Mouse (Mus musculus) T-helper 2 cell (primary cell): Measurements from ENCODE around the gene Creld1.

Experiments
- in situ Hi-C: fragments of 300-600 bp; cut with MboI, MseI; formaldehyde crosslinking; loops from one replicate; pipeline ENCODE4 v1.15.1; 2025; ENCODE audit warnings: high pct_unique_total_duplicates

Creld1 gene

GRCm38 (mm10) chr6:113469432-113469831 lies 13.7 kb upstream of the Creld1 start:
- in situ Hi-C loops = no loop called here

- in situ Hi-C loops = no loop called here
These were observed 11.7 kb upstream of the Creld1 start, which contains the start of gene Il17rc for GRCm38 (mm10) chr6:113471297-113471936. Gene Il17rc, plus strand, starts transcription at chr6:113471427.

- in situ Hi-C loops = no loop called here
These were observed 11.0 kb upstream of the Creld1 start for GRCm38 (mm10) chr6:113472061-113472460.

- in situ Hi-C loops = no loop called here
These were observed 9.9 kb upstream of the Creld1 start for GRCm38 (mm10) chr6:113473246-113473645.

DNA sequence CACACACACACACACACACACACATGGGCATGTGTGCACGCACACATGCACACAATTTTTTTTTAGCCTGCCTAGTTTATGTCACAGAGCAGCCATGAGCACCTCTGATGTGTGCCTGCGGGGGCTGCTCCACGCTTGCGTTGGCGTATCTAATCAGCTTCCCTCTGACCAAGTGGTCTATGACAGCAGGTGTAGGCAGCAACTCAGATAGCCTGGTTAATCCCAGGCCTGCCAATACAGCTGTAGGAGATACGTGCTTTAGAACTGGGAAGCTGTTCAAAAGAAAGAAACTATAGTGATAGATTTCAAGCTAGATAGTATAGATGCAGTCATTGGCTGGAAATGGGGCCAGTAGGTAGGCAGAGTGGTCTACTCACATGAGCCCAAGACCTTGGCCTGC lies 9.4 kb upstream of the Creld1 start:
- in situ Hi-C loops = no loop called here

DNA sequence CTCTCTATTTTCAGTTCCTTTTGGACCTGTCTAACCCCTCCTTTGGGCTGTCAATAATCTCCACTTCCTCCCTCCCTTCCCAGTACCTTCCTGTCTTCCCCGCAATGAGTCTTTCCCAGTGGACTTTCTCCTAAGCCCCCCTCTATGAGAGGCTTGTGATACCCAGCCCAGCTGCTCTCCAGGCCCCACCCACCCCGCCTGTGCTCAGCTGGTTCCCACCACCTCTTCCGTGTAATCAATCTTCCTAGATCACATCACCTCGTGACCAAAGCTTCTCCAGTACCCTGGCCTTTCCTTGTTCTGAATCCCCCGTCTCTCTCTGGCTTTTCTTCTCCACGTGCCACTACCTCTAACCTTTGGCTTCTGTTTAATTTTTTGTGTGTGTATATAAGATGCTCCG lies 5.7 kb upstream of the Creld1 start:
- in situ Hi-C loops = no loop called here

DNA sequence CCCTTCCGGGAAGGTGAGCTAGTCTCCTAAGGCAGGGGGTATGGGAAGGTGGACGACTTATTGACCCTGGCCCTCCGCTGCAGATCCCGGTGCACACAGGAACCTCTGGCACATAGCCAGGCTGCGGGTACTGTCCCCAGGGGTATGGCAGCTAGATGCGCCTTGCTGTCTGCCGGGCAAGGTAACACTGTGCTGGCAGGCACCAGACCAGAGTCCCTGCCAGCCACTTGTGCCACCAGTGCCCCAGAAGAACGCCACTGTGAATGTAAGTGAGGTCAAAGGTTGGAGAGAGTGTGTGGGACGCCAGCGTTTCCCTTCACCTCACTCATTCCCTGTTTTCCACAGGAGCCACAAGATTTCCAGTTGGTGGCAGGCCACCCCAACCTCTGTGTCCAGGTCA lies 4.2 kb upstream of the Creld1 start:
- in situ Hi-C loops = no loop called here

GRCm38 (mm10) chr6:113480555-113481373 lies 2.3 kb upstream of the Creld1 start:
- in situ Hi-C loops = no loop called here

DNA sequence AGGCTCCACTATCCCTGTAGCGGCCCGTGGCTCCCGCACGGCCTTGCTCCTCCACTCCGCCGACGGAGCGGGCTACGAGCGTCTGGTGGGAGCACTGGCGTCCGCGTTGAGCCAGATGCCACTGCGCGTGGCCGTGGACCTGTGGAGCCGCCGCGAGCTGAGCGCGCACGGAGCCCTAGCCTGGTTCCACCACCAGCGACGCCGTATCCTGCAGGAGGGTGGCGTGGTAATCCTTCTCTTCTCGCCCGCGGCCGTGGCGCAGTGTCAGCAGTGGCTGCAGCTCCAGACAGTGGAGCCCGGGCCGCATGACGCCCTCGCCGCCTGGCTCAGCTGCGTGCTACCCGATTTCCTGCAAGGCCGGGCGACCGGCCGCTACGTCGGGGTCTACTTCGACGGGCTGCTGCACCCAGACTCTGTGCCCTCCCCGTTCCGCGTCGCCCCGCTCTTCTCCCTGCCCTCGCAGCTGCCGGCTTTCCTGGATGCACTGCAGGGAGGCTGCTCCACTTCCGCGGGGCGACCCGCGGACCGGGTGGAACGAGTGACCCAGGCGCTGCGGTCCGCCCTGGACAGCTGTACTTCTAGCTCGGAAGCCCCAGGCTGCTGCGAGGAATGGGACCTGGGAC lies 509 bp upstream of the Creld1 start:
- in situ Hi-C loops = no loop called here

DNA sequence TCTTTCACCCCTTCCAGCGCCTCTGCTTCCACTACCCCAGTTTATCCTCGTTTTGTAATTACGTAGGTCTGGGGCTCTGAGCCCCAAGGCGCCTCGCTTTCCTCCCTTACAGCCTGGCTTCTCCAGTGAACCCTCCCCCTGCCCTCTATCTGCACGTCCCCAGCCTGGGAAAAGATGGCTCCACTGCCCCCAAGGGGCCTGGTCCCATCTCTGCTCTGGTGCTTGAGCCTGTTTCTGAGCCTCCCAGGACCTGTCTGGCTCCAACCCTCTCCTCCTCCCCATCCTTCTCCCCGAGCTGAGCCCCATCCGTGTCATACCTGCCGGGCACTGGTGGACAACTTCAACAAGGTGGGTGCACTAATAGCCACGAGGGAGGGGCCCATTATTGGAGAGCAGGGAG lies 632 bp downstream of the Creld1 start:
- in situ Hi-C loops = no loop called here

- in situ Hi-C loops = no loop called here
These were observed 4.1 kb downstream of the Creld1 start for GRCm38 (mm10) chr6:113487125-113487576.

GRCm38 (mm10) chr6:113489410-113489809 lies 6.3 kb downstream of the Creld1 start:
- in situ Hi-C loops = no loop called here

DNA sequence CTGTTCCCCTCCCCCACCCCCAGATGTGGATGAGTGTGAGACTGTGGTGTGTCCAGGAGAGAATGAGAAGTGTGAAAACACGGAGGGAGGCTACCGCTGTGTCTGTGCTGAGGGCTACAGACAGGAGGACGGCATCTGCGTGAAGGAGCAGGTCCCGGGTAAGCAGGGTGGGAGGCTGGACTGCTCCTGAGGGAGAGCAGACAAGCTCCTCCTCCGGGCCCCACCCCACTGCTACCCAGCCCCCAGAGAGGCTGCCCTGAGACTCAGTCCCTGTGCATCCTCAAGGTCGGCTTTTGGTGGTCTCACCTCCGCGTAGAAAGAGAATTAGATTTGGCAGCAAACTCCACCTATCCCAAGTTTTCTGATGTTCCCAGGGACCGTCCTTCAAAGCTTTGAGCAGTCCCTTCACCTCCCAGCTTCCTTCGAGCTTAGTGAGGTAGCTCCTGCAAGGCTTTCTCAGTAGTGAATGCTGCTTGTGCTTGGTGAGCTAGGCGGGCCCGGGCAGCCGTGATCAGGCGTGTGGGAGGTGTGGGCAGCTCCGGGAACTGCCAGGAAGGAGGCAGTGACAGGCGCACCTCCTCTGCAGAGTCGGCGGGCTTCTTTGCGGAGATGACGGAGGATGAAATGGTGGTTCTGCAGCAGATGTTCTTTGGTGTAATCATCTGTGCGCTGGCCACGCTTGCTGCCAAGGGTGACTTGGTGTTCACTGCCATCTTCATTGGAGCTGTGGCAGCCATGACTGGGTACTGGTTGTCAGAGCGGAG lies 9.2 kb downstream of the Creld1 start:
- in situ Hi-C loops = no loop called here

DNA sequence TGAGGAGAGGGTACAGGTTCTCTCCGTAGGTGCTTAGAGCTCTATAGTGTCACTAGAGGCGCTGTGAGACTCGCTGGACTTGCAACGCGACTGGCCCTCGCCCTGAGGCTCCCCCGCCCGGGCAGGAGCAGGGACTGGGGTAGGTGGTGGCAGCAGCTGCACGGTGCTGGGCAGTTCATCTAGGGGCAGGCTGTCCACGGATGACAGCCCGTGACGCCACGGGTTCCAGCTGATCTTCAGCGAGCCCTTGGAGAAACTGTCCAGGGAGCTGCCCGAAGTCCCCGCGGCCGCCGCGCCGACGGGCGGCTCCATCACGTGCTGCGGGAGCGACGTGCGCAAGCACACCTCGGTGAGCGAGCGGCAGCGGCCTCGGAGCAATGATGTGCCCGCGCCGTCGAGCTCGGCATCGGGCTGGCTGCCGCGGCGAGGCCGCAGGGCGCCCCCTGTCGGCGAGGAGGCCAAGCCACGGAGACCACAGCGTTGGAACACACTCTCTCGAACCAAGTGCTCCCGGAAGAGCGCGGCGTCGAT lies 11.2 kb downstream of the Creld1 start:
- in situ Hi-C loops = no loop called here

DNA sequence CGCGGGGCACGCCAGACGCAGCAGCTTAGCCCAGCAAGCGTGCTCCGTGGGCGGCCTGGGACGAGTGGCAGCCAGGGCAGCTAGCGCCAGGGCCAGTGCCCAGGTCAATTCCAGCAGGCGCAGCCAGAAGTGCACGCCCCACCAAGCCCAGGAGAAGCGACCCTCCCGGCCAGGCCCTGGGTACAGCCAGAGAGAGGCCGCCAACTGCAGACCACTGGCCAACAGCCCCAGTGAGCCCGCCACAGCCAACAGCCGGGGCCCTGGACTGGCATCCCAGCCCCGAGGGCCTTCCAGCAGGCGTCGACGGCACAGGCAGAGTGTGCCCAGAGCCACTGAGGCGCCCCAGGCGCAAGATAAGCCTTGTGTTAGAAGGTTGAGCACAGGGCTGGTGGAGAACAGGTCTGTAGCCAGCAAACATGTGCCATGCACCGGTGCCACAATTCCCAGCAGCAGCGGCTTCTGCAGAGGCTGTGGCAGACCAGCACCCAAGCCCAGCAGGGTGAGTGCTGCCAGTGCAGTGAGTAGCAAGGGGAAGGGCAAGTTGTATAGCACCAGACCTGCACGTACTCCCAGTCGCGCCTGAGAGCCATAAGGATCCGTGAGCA lies 12.1 kb downstream of the Creld1 start:
- in situ Hi-C loops = no loop called here

GRCm38 (mm10) chr6:113499346-113499745 lies 16.2 kb downstream of the Creld1 start:
- in situ Hi-C loops = no loop called here

DNA sequence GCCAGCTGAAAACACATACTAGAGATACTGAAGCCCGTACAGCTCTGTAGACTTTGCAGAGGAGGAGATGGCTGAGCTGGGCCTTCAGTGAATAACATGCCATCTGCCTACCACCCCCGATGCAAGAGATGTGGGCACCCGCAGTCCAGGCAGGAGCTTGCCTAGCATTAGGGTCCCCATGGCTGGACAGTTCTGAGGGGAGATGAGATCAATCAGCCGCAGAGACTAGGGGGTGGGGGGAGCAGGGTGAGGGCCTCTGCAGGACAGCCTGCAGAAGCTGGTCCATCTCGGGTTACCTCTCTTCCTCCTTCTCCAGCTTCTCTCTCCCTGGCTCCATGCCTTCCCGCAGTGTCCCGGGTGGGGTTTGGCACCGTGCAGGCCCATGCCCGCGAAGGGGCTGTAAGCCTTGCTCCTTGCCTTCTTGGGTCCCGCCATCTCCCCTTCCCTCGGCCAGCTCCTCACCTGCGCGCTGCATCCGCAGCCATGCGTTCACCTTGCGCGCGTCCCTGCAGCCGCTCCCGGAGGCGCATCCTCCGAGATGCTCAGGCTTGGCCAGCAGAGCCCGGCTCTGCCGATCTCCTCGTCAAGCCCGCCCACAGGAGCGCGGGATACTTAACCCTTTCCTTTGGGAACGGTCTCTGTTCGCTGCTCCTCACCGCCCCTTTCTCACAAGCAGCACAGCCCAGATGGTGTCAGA lies 18.4 kb downstream of the Creld1 start, which contains the start of gene Prrt3:
Prrt3 (minus strand) TSS at position 544 of the 697 bp plus-strand sequence.
- in situ Hi-C loops = no loop called here

- in situ Hi-C loops = no loop called here
These were observed 19.7 kb downstream of the Creld1 start for GRCm38 (mm10) chr6:113502801-113503200.

- in situ Hi-C loops = no loop called here
These were observed 22.6 kb downstream of the Creld1 start for GRCm38 (mm10) chr6:113505689-113506088.

GRCm38 (mm10) chr6:113507130-113507529 lies 24.0 kb downstream of the Creld1 start:
- in situ Hi-C loops = no loop called here
